Mouse (Mus musculus) lung, postnatal 25 days (tissue): Measurements from ENCODE around the gene Tcea2.

ENCODE experiments used
- DNase-seq: peaks from one replicate; pipeline ENCODE4 v3.0.0; 2022; ENCODE audit warnings: low spot score

Gene Tcea2

DNA sequence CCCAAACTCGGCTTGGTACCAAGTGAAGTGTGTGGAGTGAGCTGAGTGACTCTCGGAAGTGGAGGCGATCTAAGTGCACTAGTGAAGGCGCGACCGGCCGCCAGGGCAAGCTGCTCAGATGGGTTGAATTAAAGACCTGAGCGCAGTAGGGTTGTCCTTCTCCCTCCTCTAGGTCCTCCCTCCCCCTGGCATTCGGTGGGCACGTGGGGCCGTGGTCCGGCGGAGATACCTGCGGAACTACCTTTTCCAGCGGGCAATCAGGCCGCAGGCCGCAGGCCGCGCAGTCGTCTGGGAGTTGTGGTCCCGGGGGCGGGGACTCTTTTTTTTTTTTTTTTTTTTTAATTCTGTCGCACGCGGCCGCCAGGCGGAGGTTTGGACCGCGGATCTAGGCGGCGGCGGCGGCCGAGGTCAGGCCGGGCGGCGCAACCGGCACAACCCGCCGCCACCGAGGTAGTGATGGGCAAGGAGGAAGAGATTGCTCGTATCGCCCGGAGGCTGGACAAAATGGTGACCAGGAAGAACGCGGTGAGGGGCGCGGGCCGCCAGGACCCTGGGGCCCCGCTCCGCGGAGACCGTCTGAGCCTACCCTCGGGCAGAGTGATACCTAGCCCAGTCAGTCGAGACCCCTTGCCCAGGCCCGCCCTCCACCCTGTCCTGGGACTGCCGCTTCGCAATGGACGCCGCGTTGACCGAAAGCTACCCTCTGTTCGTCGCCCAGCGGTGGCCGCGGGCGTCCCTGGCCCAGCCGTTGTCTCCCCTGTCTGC is at the start of gene Tcea2:
Gene Tcea2 (plus strand): TSS at position 360 of the 765 bp plus-strand sequence.
- peak; percentile 65 for DNase-seq

DNA sequence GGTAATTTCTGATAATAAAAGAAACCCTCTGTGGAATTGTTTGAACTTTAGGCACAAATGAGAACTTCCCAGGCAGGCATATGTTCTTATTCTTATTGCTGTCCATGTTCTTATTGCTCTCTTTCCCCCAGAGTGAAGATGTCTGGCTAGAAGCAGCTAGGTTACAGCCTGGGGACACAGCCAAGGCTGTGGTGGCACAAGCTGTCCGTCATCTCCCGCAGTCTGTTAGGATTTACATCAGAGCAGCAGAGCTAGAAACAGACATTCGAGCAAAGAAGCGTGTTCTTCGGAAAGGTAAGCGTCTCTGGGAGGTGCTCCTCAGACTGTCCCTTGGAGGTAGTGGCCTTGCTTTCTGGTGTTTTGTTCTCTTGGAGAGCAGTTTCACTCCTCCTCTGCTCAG is 47.5 kb upstream of the Tcea2 start:
- DNase-seq = no peak

DNA sequence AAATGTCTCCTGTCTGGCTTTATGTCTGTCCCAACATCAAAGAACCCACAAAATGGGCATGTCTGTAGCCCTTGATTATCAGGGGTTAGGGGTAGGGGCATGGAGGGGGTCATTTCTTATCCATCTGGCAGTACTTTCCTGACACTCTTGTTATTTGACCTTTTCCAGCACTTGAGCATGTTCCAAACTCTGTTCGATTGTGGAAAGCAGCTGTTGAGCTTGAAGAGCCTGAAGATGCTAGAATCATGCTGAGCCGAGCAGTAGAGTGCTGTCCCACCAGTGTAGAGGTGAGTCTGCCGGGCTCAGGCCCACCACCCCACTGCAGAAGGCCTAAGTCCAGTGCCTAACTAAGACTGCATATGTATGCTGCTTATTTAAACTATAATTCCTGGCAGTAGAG is 44.2 kb upstream of the Tcea2 start:
- DNase-seq = no peak

DNA sequence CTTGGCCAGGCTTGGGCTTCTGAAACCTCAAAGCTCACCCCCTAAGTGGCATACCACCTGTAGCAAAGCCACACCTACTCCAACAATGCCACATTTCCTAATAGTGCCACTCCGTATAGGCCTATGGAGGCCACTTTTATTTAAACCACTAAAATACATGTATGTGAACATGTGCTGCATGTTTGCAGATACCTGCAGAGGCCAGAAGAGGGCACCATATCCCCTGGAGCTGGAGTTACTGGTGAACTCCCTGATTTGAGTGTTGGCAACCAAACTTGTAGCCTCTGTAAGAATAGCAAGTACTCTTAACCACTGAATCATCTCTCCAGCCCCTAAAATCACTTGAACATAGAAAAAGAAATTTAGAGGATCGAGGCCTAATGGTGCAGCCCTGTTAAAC is 35.7 kb upstream of the Tcea2 start:
- peak; percentile 32 for DNase-seq

DNA sequence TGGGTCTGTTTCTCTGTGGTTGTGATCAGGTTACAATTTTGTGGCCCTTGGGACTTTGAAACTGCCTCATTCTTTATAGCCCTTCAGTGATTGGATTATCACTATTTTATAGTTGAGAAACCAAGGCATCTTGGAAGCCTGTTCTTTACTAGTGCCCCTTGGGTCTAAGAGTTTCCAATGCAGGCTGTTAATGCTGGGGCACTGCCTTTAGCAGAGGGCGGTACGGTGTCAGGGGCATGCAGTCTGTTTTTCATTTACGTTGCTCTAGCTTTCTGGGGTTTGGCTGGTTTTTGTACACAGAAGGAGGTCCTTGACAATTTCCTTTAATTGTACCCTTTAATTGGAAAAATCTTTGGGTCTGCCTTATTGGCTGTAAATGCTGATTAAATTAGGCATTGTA is 34.4 kb upstream of the Tcea2 start:
- DNase-seq = no peak

DNA sequence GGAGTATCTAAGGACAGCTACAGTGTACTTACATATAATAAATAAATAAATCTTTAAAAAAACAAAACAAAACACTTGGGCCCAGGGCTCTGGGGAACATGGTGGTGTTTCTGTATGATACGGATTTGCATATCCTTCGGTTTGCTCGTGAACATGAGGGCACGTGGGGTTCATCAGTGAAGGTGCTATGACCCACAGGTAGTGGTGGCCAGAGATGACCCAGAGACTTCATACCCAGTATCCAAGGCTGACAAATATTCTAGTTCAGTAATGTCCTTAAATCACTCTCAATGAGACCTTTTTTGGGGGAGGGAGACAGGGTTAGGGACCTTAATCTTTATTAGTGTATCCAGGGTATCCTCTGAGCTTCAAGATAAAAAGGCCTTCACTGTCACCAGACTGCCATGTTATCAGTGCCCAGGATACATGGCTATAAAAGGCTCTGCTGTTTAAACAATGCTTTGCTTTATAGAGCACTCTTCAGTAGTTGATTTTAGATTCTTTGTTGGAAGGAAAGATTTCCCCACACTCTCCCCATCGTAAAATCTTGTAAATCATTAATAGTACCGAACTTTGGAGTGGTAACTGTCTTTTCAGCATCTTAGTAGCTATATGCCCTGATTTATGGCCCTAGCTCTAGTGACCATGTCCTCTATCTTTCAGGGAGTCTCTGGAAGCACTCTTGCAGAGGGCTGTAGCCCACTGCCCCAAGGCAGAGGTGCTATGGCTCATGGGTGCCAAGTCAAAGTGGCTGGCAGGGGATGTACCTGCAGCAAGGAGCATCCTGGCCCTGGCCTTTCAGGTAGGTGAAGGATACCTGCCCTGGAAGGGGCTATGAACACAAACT is 33.3 kb upstream of the Tcea2 start:
- no peak for DNase-seq

DNA sequence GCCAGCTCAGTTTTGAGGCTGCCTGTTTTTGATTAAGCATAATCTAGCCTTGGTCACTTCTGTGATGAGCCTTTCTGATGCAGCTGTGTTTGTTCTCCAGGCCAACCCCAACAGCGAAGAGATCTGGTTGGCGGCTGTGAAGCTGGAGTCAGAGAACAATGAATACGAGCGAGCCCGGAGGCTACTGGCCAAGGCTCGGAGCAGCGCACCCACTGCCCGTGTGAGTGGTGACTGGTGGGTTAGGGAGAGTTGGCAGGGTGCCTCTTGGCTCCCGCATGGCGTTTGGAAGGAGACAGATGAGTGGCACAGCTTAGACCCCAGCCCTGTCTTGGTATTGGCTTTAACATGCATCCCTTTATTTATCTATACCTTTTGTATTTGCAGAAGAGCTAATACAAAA is 31.2 kb upstream of the Tcea2 start:
- no peak for DNase-seq

DNA sequence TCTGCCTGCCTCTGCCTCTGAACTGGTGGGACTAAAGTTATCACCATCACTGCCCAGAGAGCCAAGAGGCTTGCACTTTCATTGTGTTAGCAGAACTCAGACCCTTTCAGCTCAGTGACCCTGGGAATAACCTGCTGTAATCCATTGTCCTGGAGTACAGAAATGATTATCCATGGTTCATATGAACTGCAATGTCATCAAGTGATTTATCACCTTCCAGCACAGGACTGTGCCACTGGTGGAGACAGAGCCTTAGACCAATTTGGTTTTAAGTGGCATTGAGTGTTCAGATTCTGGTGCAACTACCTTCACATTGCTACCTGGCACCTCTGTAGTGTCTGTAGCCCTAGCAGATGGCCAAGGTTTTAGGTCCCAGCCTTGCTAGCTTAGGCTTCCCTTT is 27.0 kb upstream of the Tcea2 start:
- DNase-seq = no peak

DNA sequence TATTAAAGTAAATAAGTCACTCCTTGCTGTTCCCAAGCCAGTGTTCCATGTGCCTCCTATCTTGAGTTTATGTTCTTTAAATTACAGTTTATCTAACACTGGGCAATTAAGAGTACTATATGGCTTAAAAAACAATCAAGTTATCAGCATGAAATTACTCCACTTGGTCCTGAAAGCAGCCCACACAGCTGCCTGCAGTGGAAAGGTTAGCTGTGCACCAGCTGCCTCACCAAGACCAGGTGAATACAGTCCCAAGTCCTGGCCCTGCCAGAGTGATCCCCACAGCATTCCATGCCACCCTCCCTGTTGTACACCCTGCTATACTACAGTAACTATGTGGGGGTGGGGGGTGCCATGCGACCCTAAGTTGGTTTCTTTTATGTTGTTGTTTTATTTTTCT is 26.6 kb upstream of the Tcea2 start:
- no peak for DNase-seq

DNA sequence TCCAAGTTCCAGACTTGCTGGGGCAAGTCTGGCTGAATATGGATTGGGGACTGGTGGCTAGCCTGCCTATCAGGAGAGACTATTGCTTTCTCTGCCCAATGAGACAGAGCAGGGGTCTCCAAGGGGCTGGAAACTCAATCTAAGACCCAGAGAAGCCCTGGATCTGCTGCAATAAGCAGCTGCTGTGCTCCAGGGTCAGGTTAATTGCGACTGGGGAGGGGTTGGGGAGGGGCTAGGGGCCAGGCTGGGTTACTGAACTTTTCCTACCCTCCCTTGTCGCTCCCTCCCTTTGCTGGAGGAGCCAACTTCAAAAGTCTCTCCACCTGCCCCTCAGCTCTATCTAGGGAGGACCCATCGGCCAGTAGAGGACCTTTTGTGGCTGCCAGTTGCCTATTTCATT is 23.4 kb upstream of the Tcea2 start, which contains the start of gene Gm29797:
Gene Gm29797 (plus strand): TSS at position 301 of the 400 bp plus-strand sequence.
- no peak for DNase-seq

DNA sequence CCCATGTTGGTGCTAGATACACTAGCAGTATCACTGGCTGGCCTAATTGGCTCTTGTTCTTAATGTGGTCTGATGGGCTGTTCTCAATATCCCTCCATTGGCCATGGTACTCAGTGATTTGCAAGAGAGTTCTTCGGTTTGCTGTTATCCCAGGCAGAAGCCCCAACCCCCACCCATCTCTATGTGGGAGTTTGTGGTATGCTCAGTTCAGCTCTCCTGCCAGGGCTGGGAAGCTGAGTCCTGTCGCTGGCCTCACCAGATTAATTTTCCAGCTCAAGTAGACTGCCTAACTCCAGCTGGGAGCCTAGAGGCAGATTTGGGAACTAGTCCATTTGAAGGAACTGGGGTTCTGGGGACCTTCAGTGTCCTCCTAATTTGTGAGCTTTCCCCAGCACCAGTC is 22.7 kb upstream of the Tcea2 start:
- DNase-seq = no peak

DNA sequence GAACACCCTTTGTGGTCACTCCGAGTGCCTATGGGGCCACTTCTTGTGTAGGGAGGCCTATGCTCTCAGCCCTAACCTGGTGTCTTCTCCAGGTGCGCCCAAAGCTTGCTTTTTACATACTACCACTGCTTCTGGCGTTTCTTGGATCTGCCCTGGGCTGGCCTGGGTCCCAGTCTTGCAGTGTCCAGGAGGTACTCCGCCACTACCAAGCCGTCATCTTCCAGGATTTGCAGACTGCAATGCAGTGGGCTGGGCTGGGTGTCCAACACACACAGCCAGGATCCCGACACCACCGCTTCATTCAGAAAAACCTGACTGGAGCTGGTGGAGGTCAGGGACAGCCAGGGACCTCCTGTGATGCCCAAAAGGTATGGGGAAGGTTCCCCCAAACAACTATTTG is 21.6 kb upstream of the Tcea2 start:
- no peak for DNase-seq

DNA sequence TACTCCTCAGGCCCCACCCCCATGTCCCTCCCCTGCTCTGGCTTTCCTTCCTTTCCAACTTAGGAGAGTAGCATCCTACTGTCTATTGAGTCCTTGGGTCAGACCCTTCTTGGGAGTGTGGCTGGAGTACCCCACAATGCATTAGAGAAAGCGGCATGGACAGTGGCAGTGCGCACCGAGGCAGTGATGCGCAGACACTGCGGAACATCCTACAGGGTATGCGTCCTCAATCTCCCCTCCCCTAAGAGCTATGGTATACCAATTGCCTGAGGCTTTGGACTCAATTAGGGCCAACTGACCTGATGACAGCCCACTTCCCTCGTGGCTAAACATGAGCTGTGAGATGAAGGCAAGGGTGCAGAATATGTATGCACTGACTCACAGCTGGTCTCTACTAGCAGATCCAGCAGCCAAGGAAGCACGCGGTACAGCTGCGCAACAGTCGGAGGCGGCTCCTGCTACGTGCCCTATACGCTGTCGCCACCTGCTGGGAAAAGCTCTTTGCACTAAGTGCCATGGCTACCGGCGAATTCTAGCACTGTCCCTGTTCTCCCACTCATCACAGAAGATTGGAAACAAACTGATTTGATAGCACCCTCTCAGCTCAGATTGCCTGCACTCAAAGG is 21.1 kb upstream of the Tcea2 start:
- peak; percentile 64 for DNase-seq

DNA sequence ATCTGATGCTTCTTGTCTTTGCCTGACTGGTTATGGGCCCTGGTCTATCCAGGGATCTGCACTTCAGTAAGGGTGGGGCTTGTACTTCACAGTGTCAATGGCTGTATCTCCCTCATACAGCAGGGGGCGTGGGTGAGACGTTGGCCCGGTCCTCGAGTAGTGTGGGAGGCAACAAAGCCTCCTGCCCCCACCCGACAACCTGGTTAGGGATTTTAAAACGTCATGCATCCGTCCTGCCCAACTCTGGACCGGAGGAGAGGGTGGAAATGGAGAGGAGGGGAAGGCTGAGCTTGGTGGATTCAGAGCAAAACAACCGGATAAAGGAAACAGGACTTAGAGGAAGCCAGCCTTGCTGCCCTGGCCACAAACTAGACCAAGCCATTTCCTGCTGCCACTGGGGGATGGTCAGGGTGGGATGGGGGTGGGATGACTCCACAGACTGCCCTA is 20.5 kb upstream of the Tcea2 start:
- peak; percentile 95 for DNase-seq

DNA sequence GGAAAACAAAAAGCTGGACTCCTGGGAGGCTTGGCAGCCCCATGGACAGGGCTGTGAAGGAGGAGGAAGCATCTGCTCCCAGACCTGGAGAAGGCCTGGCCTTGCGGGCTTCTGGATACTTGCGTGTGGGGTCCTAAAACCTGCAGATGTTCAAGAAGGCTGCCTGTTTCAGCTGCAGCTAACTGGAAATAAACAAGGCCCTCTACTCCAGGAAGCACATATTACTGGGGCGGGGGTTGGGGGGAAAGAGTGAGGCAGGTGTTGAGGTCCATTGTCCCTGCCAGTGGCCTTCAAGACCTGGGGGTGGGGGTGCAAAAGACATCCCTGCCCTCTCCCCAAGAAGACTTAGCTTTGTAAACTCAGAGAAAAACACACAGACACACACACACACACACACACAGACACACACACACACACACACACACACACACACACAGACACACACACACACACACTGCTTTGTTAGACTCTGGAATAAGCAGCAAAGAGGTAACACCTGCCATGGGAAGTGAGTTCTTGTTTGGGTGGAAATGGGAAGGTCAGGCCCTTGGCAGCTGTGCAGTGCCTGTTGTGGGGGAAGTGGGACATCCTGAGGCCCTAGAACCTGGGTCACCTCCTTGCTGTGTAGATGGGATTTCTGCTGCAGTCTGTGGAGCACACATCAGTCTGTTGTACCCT is 17.4 kb upstream of the Tcea2 start:
- DNase-seq = peak; percentile 22

DNA sequence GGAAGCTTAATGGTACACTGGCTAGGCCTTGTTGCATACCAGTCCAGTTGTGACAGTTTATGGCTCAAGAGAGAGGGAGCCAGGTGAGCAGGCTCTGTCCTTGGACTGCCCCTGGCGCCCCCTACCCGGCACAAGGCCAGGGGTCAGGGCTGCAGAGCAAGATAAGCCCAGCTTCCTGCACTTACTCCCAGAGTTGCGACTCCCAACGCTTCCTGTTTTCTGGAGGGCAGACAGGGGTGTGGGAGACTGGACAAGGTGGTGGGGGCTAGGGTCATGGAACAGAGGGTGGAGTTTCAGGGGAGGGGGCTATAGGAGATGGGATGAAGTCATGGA is 16.8 kb upstream of the Tcea2 start:
- peak; percentile 79 for DNase-seq

DNA sequence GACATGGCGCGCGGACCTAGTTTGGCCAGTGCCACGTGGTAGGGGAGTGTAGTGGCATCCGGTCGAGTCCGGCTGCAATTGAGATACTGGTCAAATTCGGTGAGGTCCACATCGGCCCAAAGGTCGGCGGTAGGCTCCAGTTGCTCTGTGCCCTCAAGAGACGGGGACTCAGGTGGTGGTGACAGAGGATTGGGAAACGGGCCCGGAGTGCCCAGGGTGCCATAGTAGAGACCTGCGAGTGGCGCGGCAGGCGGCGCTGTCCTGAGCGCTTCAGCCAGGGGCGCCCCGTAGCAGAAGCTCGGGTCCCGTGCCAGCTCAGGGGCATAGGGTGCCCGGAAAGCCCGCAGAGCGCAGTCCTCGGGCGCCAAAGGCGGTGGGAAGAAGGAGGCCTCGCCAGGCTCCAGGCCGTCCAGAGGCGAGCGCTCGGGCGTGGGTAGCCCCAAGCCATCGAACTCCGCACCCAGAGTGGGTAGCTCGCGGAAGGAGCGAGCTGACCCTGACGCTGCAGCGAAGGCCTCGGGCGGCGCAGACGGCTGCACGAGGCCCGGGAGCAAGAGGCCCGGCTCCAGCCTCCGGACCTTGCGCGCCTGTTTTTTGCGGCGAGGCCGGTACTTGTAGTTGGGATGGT is 9.7 kb upstream of the Tcea2 start:
- DNase-seq = no peak

DNA sequence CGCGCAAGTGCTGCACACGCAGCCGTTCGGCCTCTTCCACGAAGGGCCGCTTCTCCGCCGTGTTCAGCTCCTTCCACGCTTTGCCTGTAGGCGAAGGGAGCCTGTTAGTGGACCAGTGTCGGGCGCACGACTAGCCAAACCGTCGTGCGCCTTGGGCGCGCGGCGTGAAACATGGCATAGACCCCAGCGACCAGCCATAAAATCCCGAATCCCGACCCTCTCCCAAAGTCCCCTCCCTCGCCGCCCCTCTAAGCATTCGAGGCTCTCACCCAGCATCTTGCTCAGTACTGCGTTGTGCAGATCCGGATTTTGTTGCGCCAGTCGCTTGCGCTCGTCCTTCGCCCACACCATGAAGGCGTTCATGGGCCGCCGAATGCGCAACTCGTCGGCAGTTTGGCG is 9.2 kb upstream of the Tcea2 start:
- no peak for DNase-seq

DNA sequence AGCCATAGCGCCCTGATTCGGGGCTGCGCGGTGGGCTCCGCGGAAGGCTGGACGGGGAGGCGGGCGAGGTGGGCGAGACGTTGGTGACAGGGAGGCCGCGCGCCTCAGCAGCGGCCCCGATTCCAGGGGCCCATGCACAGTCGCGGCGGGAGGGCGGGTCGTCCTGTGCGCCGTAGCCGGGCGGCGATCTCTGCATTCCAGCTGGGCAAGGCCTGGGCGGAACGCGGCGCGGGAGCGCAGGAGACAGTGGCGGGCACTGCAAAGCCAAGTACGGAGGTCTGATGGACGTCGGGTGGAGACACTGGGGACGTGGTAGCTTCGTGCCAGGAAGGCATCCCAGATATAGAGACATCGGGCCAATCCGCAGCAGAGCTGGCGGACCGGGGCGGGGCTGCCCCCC is 8.8 kb upstream of the Tcea2 start, which contains the start of gene Sox18:
Gene Sox18 (minus strand): TSS at position 315 of the 400 bp plus-strand sequence.
- DNase-seq = peak; percentile 81

DNA sequence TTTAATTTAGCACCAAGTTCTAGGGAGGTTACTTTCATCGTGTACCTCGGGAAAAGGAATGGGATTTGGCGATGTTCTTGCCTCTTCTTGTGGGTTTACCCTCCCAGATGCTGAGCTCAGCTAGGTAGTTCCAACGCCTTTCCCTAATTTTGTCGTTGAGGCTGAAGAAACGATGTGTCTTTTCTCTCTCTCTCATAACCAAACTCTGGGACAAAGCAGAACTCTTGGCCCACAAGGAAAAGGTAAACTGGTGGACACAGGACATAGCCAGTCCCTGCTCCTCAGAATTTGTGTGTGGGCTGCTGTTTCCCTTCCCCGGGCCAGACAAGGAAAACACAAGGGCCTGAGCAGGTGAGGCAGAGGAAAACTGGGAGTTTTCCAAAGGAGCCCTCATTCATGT is 8.1 kb upstream of the Tcea2 start:
- DNase-seq = no peak

DNA sequence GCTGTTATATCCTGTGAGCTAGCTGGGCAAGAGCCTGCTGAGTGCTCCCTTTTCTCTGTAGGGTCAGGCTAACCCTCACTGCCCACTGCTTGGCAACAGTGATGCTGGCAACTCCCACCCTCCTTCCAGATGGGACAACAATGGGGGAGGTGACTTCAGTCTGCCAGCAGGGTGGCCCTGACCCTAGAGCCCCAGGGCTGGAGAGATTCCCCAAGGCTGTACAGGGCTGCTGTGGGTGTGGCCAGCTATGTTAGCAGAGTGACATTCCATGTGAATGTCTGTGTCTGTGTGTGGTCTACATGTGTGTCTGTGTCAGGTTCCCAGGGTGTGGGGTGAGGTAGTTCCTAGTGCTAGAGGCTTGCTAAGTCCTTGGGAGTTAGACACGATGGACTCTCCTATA is 6.6 kb upstream of the Tcea2 start:
- DNase-seq = peak; percentile 23

DNA sequence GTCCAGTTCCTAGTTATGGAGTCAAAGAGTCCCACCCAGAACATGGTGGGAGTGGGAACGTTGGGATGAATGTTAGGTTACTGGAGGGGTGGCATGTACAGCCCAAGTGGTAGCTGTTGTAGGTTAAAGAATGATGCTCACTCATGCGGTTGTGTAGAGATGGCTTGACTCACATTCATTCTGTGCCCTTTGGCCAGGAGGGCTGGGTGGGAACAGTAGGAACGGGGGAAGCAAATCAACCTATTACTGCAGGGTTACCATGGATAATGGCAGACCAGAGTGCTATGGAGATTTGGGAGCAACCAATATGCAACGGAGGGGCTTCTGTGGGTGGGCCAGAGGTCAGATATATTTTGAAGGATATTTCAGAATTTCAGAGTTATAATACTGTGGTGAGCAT is 5.2 kb upstream of the Tcea2 start:
- no peak for DNase-seq
